Mouse (Mus musculus): ENCODE measurements around the gene Nfatc3. TPM values are rescaled to one million over a fixed set of nuclear protein-coding genes. Genes with fewer than 3 reads are reported as not detected.

The Nfatc3 gene
- total RNA-seq, 1 experiment from 2014 or later = 69.7 TPM

- ATAC-seq (replicated peaks; ENCODE audit: insufficient number of reproducible peaks, low FRiP score, low TSS enrichment, poor library complexity, severe bottlenecking) = peak; percentile 57
Measured at GRCm38 (mm10) chr8:106165460-106165859, 106.8 kb downstream of the Nfatc3 start.

GRCm38 (mm10) chr8:106168356-106169016 is 109.8 kb downstream of the Nfatc3 start, which contains the start of gene Slc7a6:
TSS of gene Slc7a6 (plus strand) at chr8:106168857.
- ATAC-seq (replicated peaks; ENCODE audit: insufficient number of reproducible peaks, low FRiP score, low TSS enrichment, poor library complexity, severe bottlenecking) = peak; percentile 58

- peak; percentile 46 for ATAC-seq (replicated peaks; ENCODE audit: insufficient number of reproducible peaks, low FRiP score, low TSS enrichment, poor library complexity, severe bottlenecking)
Measured at GRCm38 (mm10) chr8:106169017-106169933, 110.6 kb downstream of the Nfatc3 start.

DNA sequence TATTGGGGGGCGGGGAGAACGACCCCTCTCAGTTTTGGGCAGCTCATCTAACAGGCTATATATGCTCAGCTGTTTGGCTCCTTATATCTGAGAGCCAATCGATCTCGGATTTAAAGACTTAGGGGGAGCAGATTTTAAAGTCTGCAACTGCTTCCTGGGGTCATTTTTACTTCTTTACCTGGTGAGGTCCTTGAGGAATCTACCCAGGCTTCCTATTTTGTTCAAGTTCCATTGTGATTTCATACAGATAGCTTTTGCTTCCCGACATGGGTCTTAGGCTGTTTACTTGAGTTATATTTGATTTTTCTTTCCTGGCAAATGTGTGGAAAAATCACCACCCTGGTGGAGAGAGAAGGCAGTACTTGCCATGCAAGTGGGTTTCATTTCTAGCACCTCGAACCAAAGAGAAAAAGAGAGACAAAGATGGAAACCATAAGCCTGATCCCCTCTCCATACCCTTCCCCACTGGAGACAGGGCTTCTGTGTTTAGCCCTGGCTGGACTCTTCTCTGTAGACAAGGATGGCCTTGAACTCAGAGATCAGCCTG is 111.4 kb downstream of the Nfatc3 start:
- ATAC-seq (replicated peaks; ENCODE audit: insufficient number of reproducible peaks, low FRiP score, low TSS enrichment, poor library complexity, severe bottlenecking) = no peak

GRCm38 (mm10) chr8:106173566-106173965 is 114.9 kb downstream of the Nfatc3 start:
- no peak for ATAC-seq (replicated peaks; ENCODE audit: insufficient number of reproducible peaks, low FRiP score, low TSS enrichment, poor library complexity, severe bottlenecking)

DNA sequence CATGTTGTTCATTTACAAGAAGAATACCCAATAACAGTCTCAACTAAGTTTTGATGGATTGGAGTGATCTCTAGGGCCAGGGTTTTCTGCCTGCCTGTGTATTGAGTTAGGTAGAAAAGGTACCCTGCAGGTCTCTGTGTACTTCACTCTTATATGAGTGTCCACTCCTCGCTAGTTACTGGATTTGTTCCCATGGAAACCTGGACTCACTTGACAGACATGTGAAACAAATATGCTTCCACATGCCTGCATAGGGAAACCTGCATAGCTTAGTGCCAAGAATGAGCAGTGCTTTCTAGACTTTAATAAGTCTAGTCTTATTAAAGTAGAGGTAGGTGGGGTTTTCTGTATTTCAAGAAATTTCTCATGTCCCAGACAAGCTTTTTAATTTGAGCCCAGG is 118.3 kb downstream of the Nfatc3 start:
- ATAC-seq (replicated peaks; ENCODE audit: insufficient number of reproducible peaks, low FRiP score, low TSS enrichment, poor library complexity, severe bottlenecking) = no peak

DNA sequence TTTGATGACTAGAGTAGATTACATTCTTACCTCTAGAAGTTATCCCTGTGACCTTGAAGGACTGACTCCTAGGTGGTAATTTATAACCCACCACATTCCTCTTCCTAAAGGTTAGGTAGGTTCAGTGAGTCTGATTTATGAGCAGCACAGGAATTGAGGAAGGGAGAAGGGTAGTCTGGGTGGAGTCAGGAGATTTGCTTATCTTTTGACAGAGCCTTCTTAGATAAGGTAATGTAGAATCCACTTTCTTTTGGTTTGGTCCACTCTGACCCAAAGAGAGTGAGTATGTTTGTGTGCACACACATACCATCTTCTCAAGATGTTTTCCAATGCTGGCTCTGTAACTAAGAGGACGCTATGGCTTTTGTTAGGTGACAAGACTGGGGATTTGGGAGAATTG is 119.0 kb downstream of the Nfatc3 start:
- ATAC-seq (replicated peaks; ENCODE audit: insufficient number of reproducible peaks, low FRiP score, low TSS enrichment, poor library complexity, severe bottlenecking) = no peak

GRCm38 (mm10) chr8:106178428-106178827 is 119.8 kb downstream of the Nfatc3 start:
- ATAC-seq (replicated peaks; ENCODE audit: insufficient number of reproducible peaks, low FRiP score, low TSS enrichment, poor library complexity, severe bottlenecking) = no peak

Other genes with a start within 250 kb of the Nfatc3 start
- gene Ranbp10, start 231.5 kb upstream of the Nfatc3 start, total RNA-seq (2017) = 11.8 to 19.7 TPM (median 13.0 TPM) in 3 replicates
- gene Tsnaxip1, start 231.1 kb upstream of the Nfatc3 start, total RNA-seq (2017) = 0.19 TPM in 1 of 3 replicates, not detected in the others
- 3.6 to 7.3 TPM (median 5.4 TPM) in 3 replicates for gene Cenpt, start 205.6 kb upstream of the Nfatc3 start, total RNA-seq (2017)
- gene Thap11, start 203.7 kb upstream of the Nfatc3 start, total RNA-seq (2017) = 12.3 to 21.2 TPM (median 20.9 TPM) in 3 replicates
- gene Nutf2, start 198.3 kb upstream of the Nfatc3 start, total RNA-seq (2017) = 20.2 to 38.8 TPM (median 28.6 TPM) in 3 replicates
- gene Edc4, start 178.0 kb upstream of the Nfatc3 start, total RNA-seq (2017) = 29.2 to 48.9 TPM (median 46.8 TPM) in 3 replicates
- 3.6 TPM in 1 of 3 replicates, not detected in the others for gene Nrn1l, start 165.3 kb upstream of the Nfatc3 start, total RNA-seq (2017)
- 11.4 to 15.3 TPM (median 11.6 TPM) in 3 replicates for gene Pskh1, start 158.4 kb upstream of the Nfatc3 start, total RNA-seq (2017)
- not detected in 3 replicates for gene Ctrl, start 125.0 kb upstream of the Nfatc3 start, total RNA-seq (2017)
- gene Psmb10, start 120.4 kb upstream of the Nfatc3 start, total RNA-seq (2017) = 98.5 to 154 TPM (median 99.0 TPM) in 3 replicates
- gene Lcat, start 115.5 kb upstream of the Nfatc3 start, total RNA-seq (2017) = not detected in 3 replicates
- gene Slc12a4, start 92.7 kb upstream of the Nfatc3 start, total RNA-seq (2017) = 2.7 to 13.5 TPM (median 8.1 TPM) in 3 replicates
- 0.96 to 1.7 TPM (median 0.97 TPM) in 3 replicates for gene Dpep3, start 79.4 kb upstream of the Nfatc3 start, total RNA-seq (2017)
- 4.4 to 16.1 TPM (median 14.3 TPM) in 3 replicates for gene Dus2, start 67.5 kb upstream of the Nfatc3 start, total RNA-seq (2017)
- 1.2 to 2.1 TPM (median 1.3 TPM) in 3 replicates for gene Dpep2nb, start 52.9 kb upstream of the Nfatc3 start, total RNA-seq (2017)
- gene Ddx28, start 47.0 kb upstream of the Nfatc3 start, total RNA-seq (2017) = 25.7 to 34.8 TPM (median 33.9 TPM) in 3 replicates
- gene Esrp2, start 78.1 kb downstream of the Nfatc3 start, total RNA-seq (2017) = not detected in 3 replicates
- 7.7 to 8.6 TPM (median 8.2 TPM) in 3 replicates for gene Pla2g15, start 91.6 kb downstream of the Nfatc3 start, total RNA-seq (2017)
- 11.1 to 13.3 TPM (median 13.1 TPM) in 3 replicates for gene Slc7a6, start 110.0 kb downstream of the Nfatc3 start, total RNA-seq (2017)
- gene Slc7a6os, start 152.1 kb downstream of the Nfatc3 start, total RNA-seq (2017) = 65.9 to 77.4 TPM (median 66.8 TPM) in 3 replicates
- gene Prmt7, start 152.1 kb downstream of the Nfatc3 start, total RNA-seq (2017) = 9.3 to 14.4 TPM (median 10.9 TPM) in 3 replicates